Mouse (Mus musculus): ENCODE measurements around the gene C2cd4b.

Gene C2cd4b

GRCm38 (mm10) chr9:67759163-67759955 is at the start of gene C2cd4b:
Gene C2cd4b, plus strand, starts transcription at chr9:67759437.
- DNase-seq: peak; percentile 28 to 46

DNA sequence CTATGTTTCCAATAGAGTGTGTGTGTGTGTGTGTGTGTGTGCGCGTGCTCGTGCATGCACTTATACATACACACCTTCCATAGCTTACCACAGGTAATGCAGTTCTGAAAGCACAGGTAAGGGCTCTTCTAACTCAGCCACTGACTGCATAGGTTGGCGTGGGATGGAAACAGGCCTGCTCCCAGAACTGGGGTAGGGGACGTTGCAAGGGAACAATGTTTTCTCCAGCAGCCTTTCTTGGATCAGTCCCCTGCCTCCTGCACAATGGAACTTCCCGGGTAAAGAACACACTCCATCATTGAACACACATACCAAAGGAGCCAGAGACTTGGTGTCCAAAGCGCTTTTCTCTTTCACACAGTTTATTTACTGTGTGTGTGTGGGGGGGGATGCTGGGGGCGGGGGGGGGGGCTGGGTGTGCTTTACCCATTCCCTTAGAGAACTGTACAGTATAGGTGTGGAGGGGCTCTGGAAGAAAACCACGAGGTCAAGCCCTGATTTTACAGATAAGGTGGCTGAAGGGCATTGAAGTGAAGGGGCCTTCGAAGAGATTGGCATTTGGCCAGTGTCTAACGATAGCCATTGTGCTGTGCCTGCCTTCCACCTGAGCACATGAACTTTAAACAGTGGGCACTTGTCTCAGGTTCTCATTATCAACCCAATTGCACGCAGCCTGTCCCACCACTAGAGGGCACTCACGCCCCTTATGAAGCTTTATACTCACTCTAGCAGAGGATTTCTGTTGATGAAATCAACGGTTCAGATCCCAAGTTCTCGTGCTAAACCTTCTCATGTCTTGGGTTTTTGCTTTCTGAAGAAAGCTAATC is 48.0 kb upstream of the C2cd4b start:
- DNase-seq: peak; percentile 61 to 84

GRCm38 (mm10) chr9:67712146-67712545 is 47.1 kb upstream of the C2cd4b start:
- DNase-seq: no peak

DNA sequence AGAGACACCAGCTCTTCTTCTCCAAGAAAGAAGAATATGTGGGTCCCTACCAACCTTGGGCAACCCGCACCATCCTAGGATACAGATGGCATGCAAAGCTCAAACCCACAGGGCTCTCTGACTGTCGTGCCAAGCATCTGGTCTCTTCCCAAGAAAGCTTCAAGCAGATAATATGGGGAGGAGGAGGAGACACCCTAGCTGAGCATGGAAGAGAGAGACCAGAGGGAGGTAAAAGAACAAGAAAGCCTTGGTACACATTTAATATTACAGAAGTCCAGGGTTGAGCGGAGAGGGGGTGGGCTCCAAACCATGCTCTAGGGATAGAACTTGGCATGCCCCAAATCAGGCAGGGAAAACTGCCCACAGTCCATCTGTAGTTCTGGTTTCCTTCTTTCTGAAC is 42.2 kb upstream of the C2cd4b start:
- no peak for DNase-seq

GRCm38 (mm10) chr9:67718596-67718995 is 40.6 kb upstream of the C2cd4b start:
- DNase-seq: no peak

DNA sequence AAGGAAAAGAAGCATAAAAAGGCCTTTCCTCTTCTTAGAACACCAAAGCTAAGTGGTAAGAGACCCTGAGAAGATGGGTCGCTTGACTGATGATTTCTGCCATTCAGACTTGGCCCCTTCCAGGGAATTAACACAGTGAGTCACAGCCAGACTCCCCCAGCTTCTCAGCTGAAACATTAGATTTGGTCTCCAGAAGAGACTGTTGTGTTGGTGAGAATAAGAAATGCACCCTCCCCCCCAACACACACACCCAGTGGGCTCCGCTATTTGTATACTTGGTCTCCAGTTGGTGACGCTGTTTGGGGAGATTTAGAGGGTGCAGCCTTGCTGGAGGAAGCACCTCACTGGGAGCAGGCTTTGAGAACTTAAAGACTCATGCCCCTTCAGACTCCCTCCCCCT is 39.1 kb upstream of the C2cd4b start:
- DNase-seq: no peak

DNA sequence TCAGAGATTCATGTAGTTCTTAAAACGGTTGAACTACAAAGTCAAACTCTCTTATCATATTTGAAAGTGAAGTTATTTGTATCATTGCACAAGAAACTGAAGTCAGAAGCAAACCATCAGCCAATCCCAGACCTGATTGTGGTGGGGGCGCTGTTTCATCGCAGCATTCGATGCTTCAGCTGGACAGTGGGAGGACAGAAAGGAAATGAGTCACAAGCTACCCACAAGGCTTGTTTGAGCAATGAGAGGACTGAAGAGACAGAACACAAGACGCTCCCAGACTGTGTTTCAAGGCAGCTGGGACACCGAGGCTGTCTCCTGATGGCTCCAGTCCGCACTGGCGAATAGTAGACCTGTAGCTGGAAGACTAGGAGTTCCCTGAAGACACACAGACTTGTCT is 36.9 kb upstream of the C2cd4b start:
- DNase-seq: no peak

- DNase-seq: no peak
These were observed 34.0 kb upstream of the C2cd4b start for GRCm38 (mm10) chr9:67725196-67725595.

GRCm38 (mm10) chr9:67733716-67734115 is 25.5 kb upstream of the C2cd4b start:
- no peak for DNase-seq

GRCm38 (mm10) chr9:67735426-67735825 is 23.8 kb upstream of the C2cd4b start:
- DNase-seq: peak; percentile 32 to 52

GRCm38 (mm10) chr9:67741256-67741655 is 18.0 kb upstream of the C2cd4b start:
- DNase-seq: no peak

GRCm38 (mm10) chr9:67753411-67754182 is 5.6 kb upstream of the C2cd4b start:
- DNase-seq: no peak

DNA sequence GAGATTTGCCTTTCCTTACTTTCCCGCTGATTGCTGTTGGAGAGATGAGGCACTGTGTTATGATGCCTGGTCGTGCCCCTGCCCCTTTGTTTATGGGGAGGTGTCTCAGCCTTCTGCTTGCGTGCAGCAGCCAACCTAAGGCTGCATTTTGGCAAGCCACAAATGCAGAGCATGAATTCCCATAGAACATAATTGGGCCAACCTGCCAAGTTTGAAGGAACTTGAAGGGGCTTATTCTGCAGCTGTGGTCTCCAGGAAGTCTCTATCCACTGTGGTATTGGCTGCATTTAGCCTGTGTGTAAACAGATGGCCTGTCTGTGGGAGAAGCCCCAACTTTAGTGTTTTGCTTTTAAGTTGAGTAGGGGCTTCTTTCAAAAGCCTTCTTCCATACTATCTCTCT is 4.5 kb upstream of the C2cd4b start:
- DNase-seq: no peak

GRCm38 (mm10) chr9:67758686-67759085 is 551 bp upstream of the C2cd4b start:
- peak; percentile 55 to 77 for DNase-seq

GRCm38 (mm10) chr9:67759956-67760764 is 923 bp downstream of the C2cd4b start:
- peak in 1 of 2 experiments; percentile 33 for DNase-seq

- DNase-seq: no peak
These were observed 1.8 kb downstream of the C2cd4b start for GRCm38 (mm10) chr9:67760991-67761390.

DNA sequence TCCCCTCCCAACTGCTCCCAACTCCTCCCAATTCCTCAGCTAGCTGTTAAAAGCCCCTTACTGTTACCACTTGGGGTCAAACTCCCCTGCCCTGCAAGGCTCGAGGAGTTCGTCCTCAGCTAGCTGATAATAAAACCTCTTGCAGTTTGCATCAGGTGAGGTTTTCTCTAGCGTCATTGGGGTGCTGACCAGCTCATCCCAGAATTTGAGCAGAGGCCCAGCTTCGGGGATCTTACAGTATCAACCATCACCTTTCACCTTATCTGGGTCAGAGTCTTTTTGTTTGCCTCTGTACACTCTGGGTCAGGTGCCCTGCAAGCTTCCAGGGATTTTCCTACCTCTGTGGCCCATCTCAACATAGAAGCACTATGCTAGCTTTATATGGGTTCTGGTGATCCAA is 4.1 kb downstream of the C2cd4b start:
- no peak for DNase-seq

DNA sequence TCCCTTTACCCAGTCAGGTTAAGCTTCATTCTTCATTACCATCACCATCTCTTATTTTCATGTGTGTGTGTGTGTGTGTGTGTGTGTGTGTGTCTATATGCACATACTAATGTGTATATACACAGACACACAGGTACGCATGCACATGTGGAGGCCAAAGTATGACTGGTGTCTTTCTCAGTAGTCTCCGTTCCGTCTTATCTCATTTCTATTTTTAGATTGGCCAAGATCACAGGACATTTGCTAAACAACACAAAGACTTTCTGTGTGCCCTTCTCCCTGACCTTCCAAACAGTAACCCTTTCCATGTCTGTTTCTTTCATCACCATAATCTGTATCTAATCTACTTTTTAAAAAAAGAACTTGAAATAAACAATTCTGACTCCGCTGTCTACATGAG is 7.2 kb downstream of the C2cd4b start:
- no peak for DNase-seq

- DNase-seq: no peak
These were observed 7.7 kb downstream of the C2cd4b start for GRCm38 (mm10) chr9:67766948-67767347.

DNA sequence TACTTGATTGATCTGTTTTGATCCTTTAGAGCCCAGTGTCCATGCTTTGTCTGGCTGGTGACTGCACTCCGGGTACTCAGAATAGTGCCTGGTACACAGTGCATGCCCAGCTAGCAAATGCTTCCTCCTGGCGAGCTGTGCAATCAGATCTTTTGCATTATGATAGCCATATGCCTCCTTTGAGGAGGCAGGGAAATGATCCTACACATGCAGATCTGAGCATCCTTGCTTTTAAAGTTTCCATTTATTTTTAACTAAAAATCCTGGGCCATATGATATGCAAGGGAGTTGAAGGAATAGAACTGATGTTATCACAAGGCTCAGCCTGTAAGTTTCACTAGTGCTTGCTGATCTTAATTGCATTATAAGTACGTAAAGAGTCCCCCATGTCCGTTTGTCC is 9.6 kb downstream of the C2cd4b start:
- no peak for DNase-seq

- no peak for DNase-seq
These were observed 10.2 kb downstream of the C2cd4b start for GRCm38 (mm10) chr9:67769401-67769800.

GRCm38 (mm10) chr9:67771293-67771692 is 12.1 kb downstream of the C2cd4b start:
- DNase-seq: no peak
